Mouse (Mus musculus) liver, postnatal 0 days (tissue): ENCODE results near the gene Odaph.

Source experiments
- CTCF ChIP-seq: sonication (generic); IDR thresholded peaks from 2 replicates; pipeline ENCODE4 v1.5.1; 2016; ENCODE audit warnings: antibody characterized with exemption, low read depth
- EP300 ChIP-seq: IDR thresholded peaks from 2 replicates; pipeline ENCODE4 v1.6.1; 2016; ENCODE audit warnings: antibody characterized with exemption, low read depth, mild to moderate bottlenecking

DNA sequence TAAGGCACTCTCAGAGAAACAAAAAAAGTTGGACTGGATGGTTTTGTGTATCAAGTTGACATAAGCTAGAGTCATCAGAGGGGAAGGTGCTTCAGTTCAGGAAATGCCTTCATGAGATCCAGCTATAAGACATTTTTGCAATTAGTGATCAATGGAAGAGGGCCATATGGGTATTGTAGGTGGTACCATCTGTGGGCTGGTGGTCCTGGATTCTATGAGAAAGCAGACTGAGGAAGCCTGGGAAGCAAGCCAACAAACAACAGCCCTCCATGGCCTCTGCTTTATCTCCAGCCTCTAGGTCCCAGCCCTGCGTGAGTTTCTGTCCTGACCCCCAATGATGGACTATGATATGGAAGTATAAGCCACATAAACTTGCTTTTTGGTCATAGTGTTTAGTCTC lies 28.2 kb upstream of the Odaph start:
- TF ChIP-seq CTCF: no peak
- TF ChIP-seq EP300: no peak
